Mouse (Mus musculus) myocyte (in vitro differentiated cells): Measurements from ENCODE around the gene Inava. TPM values are rescaled to one million over a fixed set of nuclear protein-coding genes. Genes with fewer than 3 reads are reported as not detected.
A peak's percentile ranks its signal among the peaks of the same experiment; 100 is the strongest.

Source experiments
- H3K27me3 ChIP-seq: one replicate; pipeline ENCODE4 v1.6.1; 2011; ENCODE audit not compliant: control insufficient read depth, insufficient read depth, insufficient read length
- H3K36me3 ChIP-seq: one replicate; pipeline ENCODE4 v1.6.1; 2011; ENCODE audit not compliant: control insufficient read depth, insufficient read depth
- H3K4me2 ChIP-seq: one replicate; pipeline ENCODE4 v1.6.1; 2011; ENCODE audit warnings: low read depth, control low read depth
- H3K4me3 ChIP-seq: one replicate; pipeline ENCODE4 v1.5.1; 2011; ENCODE audit warnings: mild to moderate bottlenecking, control low read depth, moderate library complexity
- H3K79me2 ChIP-seq: one replicate; pipeline ENCODE4 v1.6.1; 2011; ENCODE audit not compliant: control insufficient read depth, insufficient read depth
- H3ac ChIP-seq: one replicate; pipeline ENCODE4 v1.6.1; 2011; ENCODE audit not compliant: control insufficient read depth, insufficient read length
- CEBPB ChIP-seq: IDR thresholded peaks from 2 replicates; pipeline ENCODE4 v1.6.1; 2011; ENCODE audit warnings: mild to moderate bottlenecking, moderate library complexity; ENCODE audit not compliant: poor library complexity, insufficient read depth, severe bottlenecking
- E2F4 ChIP-seq: IDR thresholded peaks from one replicate; pipeline ENCODE4 v1.6.1; 2011; ENCODE audit warnings: mild to moderate bottlenecking, control low read depth, moderate library complexity; ENCODE audit not compliant: insufficient read depth
- MAX ChIP-seq: IDR thresholded peaks from one replicate; pipeline ENCODE4 v1.6.1; 2011; ENCODE audit warnings: low read depth, mild to moderate bottlenecking, control low read depth
- MYOD1 ChIP-seq, 3 experiments: IDR thresholded peaks; one replicate each; pipeline ENCODE4 v1.6.1; 2011; ENCODE audit warnings: control low read depth in 2 of 3, low read depth in 2 of 3, mild to moderate bottlenecking in 2 of 3, moderate library complexity in 1 of 3; ENCODE audit not compliant: insufficient read length in 2 of 3, control insufficient read depth in 1 of 3
- MYOG ChIP-seq, 3 experiments: IDR thresholded peaks; one replicate each; pipeline ENCODE4 v1.6.1; 2011; ENCODE audit warnings: control low read depth in 2 of 3, low read depth in 2 of 3, mild to moderate bottlenecking in 2 of 3; ENCODE audit not compliant: insufficient read length in 2 of 3, control insufficient read depth in 1 of 3, insufficient read depth in 1 of 3
- POLR2A ChIP-seq: IDR thresholded peaks from one replicate; pipeline ENCODE4 v1.6.1; 2011; ENCODE audit warnings: low read depth, mild to moderate bottlenecking, control low read depth, moderate library complexity; ENCODE audit not compliant: insufficient read length
- POLR2AphosphoS2 ChIP-seq: IDR thresholded peaks from one replicate; pipeline ENCODE4 v1.6.1; 2011; ENCODE audit warnings: low read depth, control low read depth; ENCODE audit not compliant: insufficient read length
- REST ChIP-seq: IDR thresholded peaks from one replicate; pipeline ENCODE4 v1.6.1; 2011; ENCODE audit warnings: mild to moderate bottlenecking, control low read depth, moderate library complexity; ENCODE audit not compliant: insufficient read depth, insufficient read length
- SRF ChIP-seq: IDR thresholded peaks from one replicate; pipeline ENCODE4 v1.6.1; 2011; ENCODE audit warnings: low read depth; ENCODE audit not compliant: control insufficient read depth, insufficient read length
- TCF12 ChIP-seq: IDR thresholded peaks from one replicate; pipeline ENCODE4 v1.6.1; 2011; ENCODE audit warnings: mild to moderate bottlenecking, control low read depth; ENCODE audit not compliant: poor library complexity, insufficient read depth, severe bottlenecking
- TCF3 ChIP-seq: IDR thresholded peaks from one replicate; pipeline ENCODE4 v1.6.1; 2011; ENCODE audit warnings: low read depth, control low read depth; ENCODE audit not compliant: insufficient read length
- USF1 ChIP-seq: IDR thresholded peaks from one replicate; pipeline ENCODE4 v1.6.1; 2011; ENCODE audit warnings: low read depth, mild to moderate bottlenecking, control low read depth, moderate library complexity
- polyA plus RNA-seq: library from polyadenylated mRNA; unstranded; fragments of >200 nt; fragmentation: generic; extraction: Trizol; gene quantifications from one replicate; pipeline ENCODE4 v1.2.1, GENCODE M21; 2012; ENCODE audit warnings: missing spikeins

The Inava gene
- polyA plus RNA-seq, 1 experiment = 11.1 TPM

- Histone ChIP-seq H3K36me3 (no peaks in the 10 kb centered on the region), H3K79me2 (peaks cover 45% of the 10 kb centered on the region), H3K27me3 (no peaks in the 10 kb centered on the region), H3ac (no peak overlapping the region), H3K4me3 (peak overlapping the region; percentile 56), H3K4me2 (peak overlapping the region; percentile 90)
- TF ChIP-seq MYOD1 (IDR thresholded peaks at IDR 0.05; ENCODE audit: control insufficient read depth in 1 of 3, insufficient read length in 2 of 3, low read depth in 2 of 3) (no peak), MAX (no peak), POLR2AphosphoS2 (no peak), SRF (no peak), TCF3 (no peak), TCF12 (no peak), REST (no peak), USF1 (no peak), POLR2A (no peak), MYOG (IDR thresholded peaks at IDR 0.05; ENCODE audit: control insufficient read depth in 1 of 3, insufficient read depth in 1 of 3, insufficient read length in 2 of 3, low read depth in 2 of 3) (no peak), E2F4 (no peak), CEBPB (no peak)
Measured at GRCm38 (mm10) chr1:136232285-136232926, 1.7 kb downstream of the Inava start.

DNA sequence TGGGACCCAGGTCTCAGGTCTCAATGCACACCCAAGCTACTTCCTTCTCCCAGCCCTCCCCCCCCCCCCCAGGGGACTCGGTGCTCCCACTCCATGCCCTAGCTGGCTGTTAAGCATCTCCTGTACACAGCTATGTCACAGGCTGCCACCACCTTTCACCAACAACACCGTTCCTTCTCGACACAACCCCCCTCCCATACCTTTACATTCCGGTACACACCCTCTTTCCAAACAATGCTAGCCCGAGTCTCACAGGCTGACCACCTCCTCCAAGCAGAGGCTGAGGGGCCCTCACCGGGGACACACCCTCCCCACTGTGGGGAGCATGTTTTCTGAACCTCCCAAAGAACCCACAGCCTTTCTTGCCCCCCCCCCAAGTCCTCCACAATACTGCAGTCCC lies 2.5 kb downstream of the Inava start:
- no peak for TF ChIP-seq MAX
- TF ChIP-seq SRF = no peak
- H3ac ChIP-seq = no peak overlapping the region
- no peaks in the 10 kb centered on the region for H3K27me3 ChIP-seq
- H3K36me3 ChIP-seq = no peaks in the 10 kb centered on the region
- peaks cover 45% of the 10 kb centered on the region for H3K79me2 ChIP-seq
- H3K4me3 ChIP-seq = peak overlapping the region; percentile 56
- H3K4me2 ChIP-seq = peak overlapping the region; percentile 90

- Histone ChIP-seq H3ac (no peak overlapping the region), H3K4me3 (no peak overlapping the region), H3K79me2 (peaks cover 45% of the 10 kb centered on the region), H3K4me2 (peak overlapping the region; percentile 90), H3K27me3 (no peaks in the 10 kb centered on the region), H3K36me3 (no peaks in the 10 kb centered on the region)
- no peak for TF ChIP-seq MYOD1 (IDR thresholded peaks at IDR 0.05; ENCODE audit: control insufficient read depth in 1 of 3, insufficient read length in 2 of 3, low read depth in 2 of 3)
- TF ChIP-seq REST = no peak
- no peak for TF ChIP-seq E2F4
- TF ChIP-seq TCF12 = no peak
- no peak for TF ChIP-seq USF1
- TF ChIP-seq CEBPB = no peak
- no peak for TF ChIP-seq MAX
- no peak for TF ChIP-seq MYOG (IDR thresholded peaks at IDR 0.05; ENCODE audit: control insufficient read depth in 1 of 3, insufficient read depth in 1 of 3, insufficient read length in 2 of 3, low read depth in 2 of 3)
- TF ChIP-seq SRF = no peak
- TF ChIP-seq POLR2A = no peak
- TF ChIP-seq POLR2AphosphoS2 = no peak
Measured at GRCm38 (mm10) chr1:136230201-136230600, 3.9 kb downstream of the Inava start.

DNA sequence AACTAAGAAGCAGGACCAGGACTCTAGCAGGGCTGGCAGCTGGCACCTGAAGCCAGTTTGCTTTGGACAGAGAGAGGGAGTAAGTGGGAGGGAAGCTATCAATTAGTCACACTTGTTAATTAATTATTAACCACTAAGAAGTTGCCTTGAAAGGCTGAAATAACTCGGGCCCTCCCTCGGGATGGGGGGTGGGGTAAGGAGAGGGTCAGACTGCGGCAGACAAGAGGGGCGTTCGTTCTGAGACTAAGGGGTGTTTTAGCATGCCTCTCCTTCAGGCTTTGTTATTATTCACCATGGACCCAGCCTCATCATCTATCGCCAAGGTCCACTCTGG lies 5.1 kb downstream of the Inava start:
- Histone ChIP-seq H3K27me3 (no peaks in the 10 kb centered on the region), H3K4me2 (peak overlapping the region; percentile 90), H3ac (no peak overlapping the region), H3K36me3 (peaks cover 6% of the 10 kb centered on the region), H3K79me2 (peaks cover 45% of the 10 kb centered on the region), H3K4me3 (no peak overlapping the region)
- TF ChIP-seq MAX = no peak
- TF ChIP-seq SRF = no peak
- TF ChIP-seq CEBPB = no peak
- TF ChIP-seq USF1 = no peak
- no peak for TF ChIP-seq TCF3
- TF ChIP-seq E2F4 = no peak
- TF ChIP-seq REST = no peak
- no peak for TF ChIP-seq POLR2A
- TF ChIP-seq MYOG (IDR thresholded peaks at IDR 0.05; ENCODE audit: control insufficient read depth in 1 of 3, insufficient read depth in 1 of 3, insufficient read length in 2 of 3, low read depth in 2 of 3) = no peak
- no peak for TF ChIP-seq MYOD1 (IDR thresholded peaks at IDR 0.05; ENCODE audit: control insufficient read depth in 1 of 3, insufficient read length in 2 of 3, low read depth in 2 of 3)

DNA sequence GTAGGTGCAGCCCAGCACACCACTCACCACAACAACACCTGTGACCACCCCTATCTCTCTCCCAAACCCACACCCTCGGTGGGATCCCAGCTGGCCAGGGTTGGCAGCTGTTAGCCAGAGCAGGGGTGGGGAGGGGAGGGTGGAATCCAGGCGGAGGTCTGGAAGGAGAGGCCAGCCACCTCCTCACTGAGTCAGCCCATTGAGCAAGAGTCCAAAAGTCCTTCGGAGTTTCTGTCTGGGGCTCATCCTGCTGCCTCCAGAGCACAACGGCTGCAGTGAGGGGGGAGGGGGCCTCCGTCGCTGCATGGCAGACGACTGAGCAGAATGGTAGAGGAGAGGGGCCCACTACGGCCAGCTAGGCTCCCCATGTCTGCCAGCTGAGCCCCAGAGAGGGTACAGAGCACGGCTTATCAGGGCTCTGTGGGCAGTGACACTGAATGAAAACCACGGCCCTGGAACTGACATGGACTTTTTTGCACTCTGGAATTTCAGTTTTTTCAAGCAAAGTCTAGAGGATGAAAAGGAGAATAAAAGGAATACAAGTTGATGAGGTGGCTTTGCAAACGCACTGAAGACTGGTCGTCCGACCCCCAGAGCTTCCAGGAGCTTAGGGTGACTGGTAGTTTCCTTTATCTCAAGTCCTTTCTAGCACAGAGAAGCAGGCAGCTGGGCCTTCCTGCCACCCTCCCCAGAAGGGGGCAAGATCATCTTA lies 5.6 kb downstream of the Inava start:
- no peak overlapping the region for H3K4me3 ChIP-seq
- H3K36me3 ChIP-seq = peaks cover 10% of the 10 kb centered on the region
- peak overlapping the region; percentile 90 for H3K4me2 ChIP-seq
- peaks cover 45% of the 10 kb centered on the region for H3K79me2 ChIP-seq
- TF ChIP-seq POLR2A = peak; percentile 50
- TF ChIP-seq MYOD1 (IDR thresholded peaks at IDR 0.05; ENCODE audit: control insufficient read depth in 1 of 3, insufficient read length in 2 of 3, low read depth in 2 of 3) = peak; percentile 47 to 98 (median 94)
- peak; percentile 97 for TF ChIP-seq TCF3
- TF ChIP-seq REST = no peak
- TF ChIP-seq USF1 = no peak
- peak; percentile 93 for TF ChIP-seq CEBPB
- peak; percentile 52 to 99 (median 95) for TF ChIP-seq MYOG (IDR thresholded peaks at IDR 0.05; ENCODE audit: control insufficient read depth in 1 of 3, insufficient read depth in 1 of 3, insufficient read length in 2 of 3, low read depth in 2 of 3)
- no peak for TF ChIP-seq POLR2AphosphoS2
- peak; percentile 97 for TF ChIP-seq TCF12
- TF ChIP-seq MAX = no peak
- no peak for TF ChIP-seq SRF
- TF ChIP-seq E2F4 = no peak
- H3K27me3 ChIP-seq = no peaks in the 10 kb centered on the region
- no peak overlapping the region for H3ac ChIP-seq
